Mouse (Mus musculus) cerebellum, adult 18-20 months (tissue): ENCODE results near the gene Dennd1b.
A peak's percentile ranks its signal among the peaks of the same experiment; 100 is the strongest.

Experiments used
- DNase-seq, 2 experiments: peaks; one replicate each; pipeline ENCODE4 v3.0.0; 2021

Dennd1b gene

DNA sequence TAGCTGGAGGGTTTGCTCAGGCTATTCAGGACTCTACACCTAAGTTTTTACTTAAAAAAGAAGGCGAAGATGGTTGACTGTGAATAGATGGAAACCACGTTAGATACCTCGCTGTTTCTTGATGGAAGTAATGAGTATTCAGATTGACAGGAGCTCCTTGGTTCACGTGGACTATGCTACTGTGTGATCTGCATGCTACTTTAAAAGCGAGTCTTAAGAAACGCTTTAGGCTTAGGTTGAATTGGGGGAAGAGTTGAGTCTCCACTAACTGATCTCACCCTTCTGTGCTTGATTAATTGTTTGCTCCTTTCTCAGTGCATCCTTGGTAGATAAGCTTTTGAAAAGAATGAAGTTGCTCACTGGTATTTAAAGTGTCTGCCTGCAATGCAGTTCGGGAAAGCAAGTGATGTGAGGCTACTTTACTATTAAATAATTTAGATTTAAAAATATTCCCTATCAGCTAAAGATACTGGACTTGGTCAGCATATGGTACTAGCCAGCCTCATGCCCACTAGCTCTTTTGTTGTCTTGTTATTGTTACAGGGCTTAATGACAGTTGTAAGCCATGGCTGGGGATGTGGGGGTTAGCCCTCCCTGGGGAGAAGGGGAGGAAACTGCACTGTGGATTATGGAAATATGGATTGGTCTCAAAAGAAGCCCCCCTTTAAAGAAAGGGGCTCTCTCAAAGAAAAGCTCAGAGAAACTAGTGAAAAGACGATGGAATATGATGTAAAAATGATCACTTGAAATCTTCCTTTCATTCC lies 62.8 kb downstream of the Dennd1b start:
- no peak for DNase-seq

DNA sequence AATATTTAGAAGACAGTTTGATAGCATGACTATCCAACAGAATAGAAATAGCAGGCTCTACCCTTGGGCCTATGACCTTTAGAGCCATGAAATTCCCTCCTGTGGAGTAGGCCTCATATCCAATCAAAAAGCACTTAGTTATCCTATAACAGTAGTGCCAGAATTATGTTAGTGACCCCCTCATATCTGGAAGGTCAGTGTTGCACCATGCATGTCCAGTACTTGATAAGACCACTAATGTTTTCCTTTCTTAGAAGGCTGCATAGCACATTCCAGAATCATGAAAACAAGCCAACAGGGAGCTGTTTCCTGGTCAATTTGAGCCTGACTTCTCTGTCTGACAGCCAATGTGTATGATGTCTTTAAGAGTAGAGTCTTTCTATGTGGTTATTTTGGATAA lies 66.3 kb downstream of the Dennd1b start:
- no peak for DNase-seq

DNA sequence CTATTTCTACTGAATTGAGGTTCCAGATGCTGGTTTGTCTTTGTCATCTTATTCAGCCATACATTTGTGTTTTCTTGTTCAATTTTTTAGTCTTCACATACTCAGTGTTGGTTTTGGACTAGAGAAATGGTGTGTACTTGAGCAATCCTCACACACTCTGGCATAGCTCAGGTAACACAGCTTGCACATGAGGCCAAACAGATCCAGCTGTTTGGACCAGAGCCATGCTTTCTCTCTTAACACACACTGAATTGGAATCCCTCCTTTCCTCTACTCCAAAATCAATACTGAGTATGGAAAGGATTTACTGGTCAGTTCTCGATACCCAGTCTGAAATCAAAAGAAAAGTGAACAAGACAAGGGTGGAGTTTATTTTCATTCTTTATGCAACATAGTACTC lies 69.2 kb downstream of the Dennd1b start:
- DNase-seq, result no peak

DNA sequence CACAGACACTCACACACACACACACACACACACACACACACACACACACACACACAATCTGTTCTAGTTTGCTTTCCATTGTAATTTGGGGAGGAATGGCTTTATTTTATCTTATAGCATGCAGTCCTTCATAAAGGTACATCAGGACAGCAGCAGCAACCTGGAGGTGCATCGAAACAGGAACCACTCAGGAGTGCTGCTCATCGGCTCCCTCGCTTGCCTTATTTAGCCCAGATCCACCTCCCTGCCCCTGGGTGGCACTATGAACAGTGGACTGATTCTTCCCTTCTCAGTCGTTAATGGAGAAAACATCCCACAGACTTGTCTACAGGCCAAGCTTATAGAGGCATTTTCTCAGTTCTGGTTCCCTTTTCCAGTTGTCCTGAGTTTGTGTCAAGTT lies 71.9 kb downstream of the Dennd1b start:
- DNase-seq, result no peak

DNA sequence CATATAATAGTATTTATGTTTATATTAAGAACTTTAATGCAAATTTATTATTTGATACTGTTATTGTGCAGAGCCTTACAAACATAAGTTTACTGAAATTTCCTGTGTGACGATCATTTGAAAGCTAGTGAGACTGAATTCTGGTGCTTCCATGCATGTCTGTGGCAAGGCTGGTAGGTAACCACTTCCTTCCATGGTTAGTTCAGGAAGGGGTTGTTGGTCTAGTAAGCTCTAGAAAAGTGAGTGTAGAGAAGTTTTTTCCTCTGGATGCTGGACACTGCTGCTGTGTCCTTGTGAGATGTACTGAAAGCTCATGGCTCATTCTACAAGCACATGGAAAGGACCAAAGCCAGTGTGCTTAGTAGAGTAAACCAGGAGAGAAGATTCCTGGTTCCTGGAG lies 73.1 kb downstream of the Dennd1b start:
- no peak for DNase-seq

DNA sequence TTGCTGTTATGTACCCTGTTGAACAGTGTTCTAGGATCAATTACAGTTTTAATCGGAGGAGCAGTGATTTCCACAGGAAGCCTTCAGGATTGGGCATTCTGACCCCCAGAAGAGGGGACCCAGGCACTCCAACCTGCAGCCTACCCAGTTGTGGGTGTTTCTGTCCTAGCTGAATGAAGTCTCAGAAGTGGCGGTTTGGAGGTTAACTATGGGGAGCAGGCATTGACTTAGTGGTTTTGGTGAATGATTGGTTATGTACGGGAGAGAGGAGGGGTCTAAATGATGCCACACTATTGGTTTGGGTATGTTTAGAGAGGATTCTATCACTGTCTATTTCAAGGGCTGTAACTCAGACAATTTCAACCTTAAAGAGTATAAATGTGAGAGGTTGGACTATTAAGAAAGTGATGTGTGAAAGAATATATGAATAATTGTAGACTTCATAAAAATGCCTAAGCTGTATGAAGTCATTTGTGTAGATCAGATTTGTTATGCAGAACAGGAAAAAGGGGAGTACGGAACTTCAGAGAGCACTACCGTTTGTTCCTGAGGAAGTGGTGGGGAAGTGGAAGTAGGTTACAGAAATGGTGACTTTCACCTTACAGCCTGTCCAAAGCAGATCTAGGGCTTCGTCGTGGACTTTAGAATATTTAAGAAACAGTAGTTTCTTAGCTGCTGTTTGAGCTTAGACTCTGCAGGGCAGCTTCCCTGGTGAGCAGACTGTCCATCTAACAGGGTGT lies 73.7 kb downstream of the Dennd1b start:
- DNase-seq, result no peak

DNA sequence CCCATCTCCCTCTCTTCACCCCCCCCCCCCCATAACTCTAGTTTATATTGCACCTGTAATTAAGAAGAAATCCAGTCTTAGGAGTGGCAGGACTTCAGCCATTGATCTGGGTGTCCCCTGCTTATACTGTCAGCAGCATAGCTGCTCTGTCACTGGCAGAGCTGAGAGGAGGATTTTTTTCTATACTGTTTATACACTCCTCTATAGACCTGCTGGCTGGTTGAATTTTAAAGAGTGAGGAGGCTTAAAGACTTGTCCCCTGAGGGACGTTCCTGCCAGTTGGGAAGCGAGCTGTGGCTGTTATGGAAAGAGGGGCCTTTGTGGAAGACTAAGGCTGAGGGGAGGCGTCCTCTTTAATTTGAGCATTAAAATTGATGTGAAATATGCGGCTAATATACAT lies 74.8 kb downstream of the Dennd1b start:
- no peak for DNase-seq

DNA sequence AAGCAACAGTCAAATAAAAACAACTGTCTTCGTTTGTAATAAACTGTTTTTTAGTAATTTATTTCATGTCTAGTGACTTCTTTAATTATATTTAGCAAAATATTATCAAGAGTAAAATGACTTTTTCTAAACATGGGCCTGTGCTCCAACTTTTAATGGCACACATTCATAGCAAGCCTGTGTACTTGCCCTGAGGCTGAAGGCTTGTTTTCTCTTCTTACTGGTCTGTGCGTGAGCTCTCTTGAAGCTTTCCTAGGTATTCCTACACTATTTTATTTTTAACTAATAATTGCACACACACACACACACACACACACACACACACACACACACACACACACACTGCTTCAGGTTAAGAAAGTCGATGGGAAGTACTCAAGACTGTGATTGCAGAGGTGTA lies 75.4 kb downstream of the Dennd1b start:
- DNase-seq, result no peak

DNA sequence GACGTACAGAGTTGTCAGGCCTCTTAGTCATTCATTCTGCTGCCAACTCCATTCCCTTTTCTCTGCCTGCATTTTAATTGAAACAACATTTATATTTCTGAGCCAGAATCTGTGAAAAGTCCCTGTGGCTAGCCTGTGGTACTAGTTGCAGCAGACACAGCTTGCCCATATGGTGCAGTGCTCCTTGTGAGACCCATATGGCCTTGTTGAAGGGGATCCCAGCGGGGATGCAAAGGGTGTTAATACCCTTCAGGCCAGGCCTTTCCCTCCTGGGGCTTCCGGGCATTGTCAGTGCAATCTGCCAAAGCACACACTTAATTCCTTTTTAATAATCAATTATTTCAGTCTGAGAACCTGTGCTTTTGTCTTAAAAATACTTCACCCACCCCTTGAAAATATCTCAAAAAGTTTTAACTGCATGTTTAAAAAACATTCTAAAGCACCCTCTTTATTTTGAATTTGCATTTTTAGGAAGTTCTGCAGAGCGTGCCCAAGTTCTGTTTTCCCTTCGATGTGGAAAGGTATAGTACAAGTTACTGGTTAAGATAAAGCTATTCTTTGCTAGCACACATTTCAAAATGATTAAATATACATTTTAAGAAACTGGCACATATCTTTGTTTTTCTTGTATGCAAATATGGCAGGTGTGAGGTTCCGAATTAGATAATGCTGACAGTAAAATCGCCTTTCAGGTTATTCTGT lies 76.4 kb downstream of the Dennd1b start:
- peak; percentile 51 to 52 for DNase-seq

DNA sequence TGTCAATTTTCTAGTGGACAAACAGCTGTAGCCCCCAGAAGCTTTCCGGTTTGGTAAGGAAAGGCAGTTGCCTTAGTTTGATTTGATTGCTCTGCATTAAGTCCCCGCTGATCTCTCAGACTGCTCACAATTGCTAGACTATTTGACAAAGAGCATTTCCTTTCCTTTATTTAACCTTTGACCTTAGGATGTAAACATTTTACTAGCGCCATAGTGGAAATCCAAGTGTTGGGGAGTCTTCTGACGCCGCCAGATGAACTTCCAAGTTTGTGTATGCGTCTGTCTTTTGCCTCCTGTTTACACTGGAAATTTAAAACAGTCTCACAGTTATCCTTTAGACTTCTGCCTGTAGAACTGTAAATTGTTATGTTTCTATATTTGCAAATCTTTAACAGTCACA lies 85.8 kb downstream of the Dennd1b start:
- no peak for DNase-seq

DNA sequence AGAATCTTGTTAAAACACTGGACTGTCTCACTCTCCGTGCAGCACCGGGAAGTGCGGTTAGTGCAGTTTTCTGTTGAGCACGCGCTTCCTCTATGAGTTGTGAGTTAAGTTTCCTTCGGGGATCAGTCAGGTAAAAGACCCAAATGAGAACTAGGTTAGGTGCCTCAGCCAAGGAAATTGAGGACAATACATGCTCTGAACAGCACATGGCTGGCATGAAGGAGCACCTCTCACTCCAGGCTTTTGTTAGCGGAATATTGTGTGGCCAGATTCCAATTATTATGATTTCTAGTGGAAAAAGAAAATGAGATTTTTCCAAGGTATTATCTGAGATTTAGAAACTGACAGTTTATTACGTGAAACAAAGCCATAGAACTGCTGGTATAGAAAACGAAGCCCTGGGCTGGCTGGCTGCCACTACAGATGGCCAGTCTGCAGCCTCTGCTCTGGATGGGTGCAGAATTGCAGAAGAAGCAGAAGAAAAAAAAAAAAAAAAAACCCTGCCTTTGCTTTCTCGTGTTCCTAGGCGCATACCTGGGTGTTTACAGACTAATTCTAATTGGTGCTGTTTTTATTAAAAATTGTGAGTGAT lies 86.7 kb downstream of the Dennd1b start:
- peak; percentile 67 to 68 for DNase-seq

DNA sequence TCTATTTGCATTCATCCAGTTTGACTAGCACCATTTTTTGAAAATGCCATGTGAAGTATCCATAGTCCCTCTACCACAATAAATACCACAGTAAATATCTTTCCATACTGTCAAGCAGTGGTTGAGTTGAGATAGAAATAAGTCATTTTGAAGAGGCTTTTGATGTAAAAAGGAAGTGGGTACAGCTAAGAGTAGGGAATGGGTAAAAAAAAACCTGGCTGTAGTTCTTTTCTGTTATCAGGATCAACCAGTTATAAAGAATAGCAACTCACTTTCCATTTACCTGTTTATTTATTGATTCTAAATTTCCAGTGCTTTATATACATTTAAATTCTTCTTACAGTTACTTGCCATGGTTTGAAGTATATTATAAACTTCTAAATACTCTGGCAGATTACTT lies 89.8 kb downstream of the Dennd1b start:
- no peak for DNase-seq

DNA sequence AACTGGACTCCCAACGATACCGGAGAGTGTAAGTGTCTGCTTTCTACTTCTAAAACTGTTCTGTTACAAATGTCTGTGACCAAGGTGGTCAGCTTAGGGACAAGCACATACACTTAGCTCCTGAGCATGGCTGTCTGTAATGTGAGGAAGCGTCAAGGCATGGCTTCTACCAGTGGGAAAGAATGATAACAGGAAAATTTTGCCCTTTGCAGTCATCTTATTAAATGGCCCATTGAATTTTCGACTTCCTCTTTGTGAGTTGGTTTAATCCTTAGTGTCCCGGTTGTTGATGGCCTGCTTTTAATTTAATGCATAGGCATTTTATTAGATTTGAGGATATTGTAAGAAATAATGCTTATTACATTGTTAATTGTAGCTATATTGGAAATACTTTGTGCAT lies 97.1 kb downstream of the Dennd1b start:
- DNase-seq, result no peak

DNA sequence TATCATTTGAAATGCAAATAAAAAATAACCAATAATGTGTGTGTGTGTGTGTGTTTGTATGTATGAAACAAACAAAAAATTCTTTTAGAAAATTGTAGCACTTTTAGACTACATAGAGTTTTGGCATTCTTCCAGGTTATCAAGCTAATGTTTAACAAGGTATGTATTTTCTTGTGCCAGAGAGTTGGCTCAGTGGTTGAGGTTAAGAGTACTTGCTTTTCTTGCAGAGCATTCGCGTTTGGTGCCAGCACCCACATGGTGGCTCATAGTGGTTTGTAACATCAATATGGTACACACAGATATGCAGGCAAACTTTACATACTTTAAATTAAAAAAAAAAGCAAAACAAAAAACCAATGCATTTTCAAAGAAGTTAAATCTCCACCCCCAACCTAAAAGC lies 101.5 kb downstream of the Dennd1b start:
- no peak for DNase-seq

DNA sequence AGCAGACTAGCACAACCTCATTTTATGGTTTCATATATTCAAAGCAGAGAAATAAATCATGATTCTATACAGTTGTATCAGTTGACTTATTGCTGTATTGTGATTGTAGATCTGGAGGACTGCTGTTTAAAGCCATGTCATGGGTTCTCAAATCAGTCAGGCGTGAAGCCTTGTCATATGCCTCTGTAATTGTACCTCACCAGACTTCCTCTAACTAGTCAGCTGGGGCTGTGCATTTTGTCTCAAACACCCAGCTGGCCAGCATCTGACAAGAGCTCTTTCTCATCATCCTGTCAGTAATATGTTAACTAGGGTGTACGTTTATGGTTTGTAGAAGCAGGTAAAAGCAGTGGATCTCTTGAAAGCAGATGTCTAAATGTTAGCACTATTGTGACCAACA lies 104.0 kb downstream of the Dennd1b start:
- DNase-seq, result no peak

DNA sequence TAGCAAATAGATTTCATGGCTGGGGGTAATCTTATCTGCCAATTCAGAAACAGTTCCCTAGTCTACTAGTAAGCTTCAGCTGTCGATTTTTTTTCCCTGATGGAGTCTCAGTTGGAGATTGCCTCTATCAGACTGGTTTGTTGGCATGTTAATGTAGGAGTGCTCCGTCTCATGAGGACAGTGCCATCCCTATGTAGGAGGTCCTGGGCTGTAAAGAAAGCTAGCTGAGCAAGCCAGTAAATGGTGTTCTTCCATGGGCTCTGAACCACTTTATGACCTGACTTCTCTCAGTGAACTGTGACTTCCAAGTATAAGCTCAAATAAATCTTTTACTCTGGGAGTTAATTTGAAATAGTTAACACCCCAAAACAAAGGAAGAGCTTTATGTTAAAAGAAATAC lies 107.8 kb downstream of the Dennd1b start:
- no peak for DNase-seq

DNA sequence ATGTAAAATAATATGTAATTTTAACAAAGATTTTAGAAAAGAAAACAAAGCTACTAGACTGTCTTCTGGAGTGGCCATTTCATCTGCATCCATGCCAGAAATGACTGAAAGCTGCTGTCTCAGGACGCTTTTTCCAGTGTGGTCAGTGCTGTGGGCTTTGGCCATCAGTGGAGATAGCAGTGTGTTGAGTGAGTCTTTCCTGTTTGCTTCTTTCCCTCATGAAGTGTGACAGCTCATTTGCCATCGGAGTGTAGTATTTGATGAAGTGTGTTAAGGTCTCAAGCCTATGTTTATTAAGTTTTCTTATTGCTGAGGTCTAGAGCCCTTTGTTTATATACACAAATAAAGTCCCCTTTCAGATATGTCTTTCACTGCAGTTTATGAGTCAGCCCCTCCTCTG lies 112.4 kb downstream of the Dennd1b start:
- DNase-seq, result no peak

DNA sequence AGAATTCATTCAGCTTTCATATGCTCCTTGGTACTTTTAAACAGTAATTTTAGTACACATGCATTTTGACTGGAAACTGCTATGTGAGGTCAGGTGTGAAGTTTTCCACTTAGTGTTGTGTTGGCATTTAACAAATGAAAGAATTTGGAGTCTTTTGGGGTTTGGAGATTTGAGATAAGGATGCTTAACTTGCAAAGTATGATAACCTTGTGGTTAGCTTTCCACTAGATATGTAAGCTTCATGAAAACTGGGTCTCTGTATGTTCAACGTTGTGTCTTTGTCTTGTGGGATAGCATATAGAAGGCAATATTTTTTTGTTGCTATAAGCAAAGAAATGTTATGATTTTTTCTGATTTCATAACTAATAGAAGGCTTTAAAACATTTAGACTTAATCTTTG lies 114.8 kb downstream of the Dennd1b start:
- no peak for DNase-seq

DNA sequence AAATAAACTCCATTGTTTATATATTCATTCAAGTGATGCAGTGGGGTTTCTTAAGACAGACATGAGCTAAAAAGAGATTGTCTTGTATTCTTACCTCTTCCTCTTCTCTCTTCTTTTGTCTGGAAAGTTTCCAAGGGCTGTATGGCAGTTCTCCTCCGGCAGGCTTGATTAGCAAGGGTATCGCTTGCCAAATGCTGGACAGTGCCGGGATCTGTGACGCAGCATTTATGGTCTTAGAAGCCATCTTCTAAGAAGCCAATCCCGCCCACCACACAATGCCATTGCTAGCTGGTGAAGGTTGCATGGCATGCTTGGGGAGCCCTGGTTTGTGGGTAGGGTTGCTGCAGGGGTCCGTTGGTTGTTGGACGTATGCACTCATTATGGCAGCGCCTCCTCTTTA lies 115.8 kb downstream of the Dennd1b start:
- no peak for DNase-seq

DNA sequence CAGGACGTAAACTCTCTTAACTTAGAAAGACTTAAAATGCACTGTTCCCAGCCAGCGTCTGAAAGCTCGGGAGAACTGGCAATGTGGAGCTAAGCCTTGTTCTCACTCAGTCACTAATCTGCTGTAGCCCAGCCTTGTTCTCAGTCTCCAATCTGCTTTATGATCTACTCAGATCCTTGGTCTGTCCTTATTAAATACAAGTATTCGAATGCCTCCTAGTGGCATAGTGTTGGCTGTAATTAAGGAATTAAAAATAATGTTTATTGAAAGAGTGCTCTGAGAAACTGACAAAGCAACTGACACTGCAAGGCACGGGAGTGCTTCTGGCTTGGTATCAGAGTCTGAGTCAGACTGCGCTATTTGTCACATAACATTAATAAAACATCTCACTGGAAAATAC lies 116.3 kb downstream of the Dennd1b start:
- no peak for DNase-seq

DNA sequence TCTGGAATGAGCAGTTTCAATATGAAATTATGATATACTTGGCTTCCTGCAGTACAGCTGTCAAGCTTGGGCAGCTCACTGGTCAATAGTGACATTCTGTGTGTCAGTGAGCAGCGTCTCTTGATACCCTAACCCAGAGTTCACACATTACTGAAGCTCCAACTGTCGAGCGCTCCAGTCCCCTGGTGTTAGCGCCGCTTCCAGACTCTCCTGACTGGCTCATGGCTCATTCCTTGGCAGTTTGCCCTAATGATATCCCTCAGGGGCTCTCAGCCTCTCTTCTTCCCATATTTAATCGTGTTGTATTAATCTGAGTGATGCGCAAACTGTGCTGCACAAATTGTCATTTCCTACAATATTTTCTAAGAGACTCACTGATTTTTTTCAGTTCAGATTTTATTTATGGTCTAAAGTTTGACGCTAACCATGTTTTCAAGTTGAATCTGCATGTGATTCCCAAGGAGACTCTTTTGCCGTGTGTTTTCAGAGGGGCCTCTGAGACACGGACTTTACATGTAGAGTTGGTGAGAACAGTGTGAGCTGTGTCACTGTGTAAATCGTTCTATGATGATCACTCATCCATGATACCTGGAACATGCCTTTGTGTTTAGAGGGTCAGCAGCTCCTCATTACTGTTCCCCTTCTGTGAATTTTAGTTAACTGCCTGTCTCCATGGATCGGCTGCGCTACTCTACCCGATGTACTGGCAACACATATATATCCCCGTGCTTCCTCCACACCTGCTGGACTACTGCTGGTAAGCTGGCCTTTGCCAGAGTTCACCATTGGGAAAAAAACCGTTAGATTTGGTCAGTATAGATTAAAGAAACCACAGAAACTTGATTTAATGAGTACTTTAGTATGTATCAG lies 117.5 kb downstream of the Dennd1b start:
- DNase-seq, result peak in 1 of 2 experiments; percentile 17

DNA sequence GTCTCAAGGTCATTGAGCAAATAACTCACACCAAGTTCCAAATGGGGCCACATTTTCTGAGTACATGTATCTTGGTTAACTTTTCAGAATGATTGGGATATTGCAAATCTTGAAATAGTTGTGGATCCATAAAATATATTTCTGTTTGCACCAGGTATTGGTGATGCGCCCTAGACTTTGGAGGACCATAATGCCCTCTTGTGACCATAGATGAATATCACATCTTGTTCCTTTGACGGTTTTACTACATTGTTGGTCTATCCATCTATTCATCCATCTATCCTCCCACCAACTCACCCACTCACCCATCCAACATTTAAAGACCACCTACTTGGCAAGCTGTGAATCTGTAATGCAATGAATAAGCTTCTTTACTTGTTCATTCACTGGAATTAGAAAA lies 120.1 kb downstream of the Dennd1b start:
- DNase-seq, result no peak

DNA sequence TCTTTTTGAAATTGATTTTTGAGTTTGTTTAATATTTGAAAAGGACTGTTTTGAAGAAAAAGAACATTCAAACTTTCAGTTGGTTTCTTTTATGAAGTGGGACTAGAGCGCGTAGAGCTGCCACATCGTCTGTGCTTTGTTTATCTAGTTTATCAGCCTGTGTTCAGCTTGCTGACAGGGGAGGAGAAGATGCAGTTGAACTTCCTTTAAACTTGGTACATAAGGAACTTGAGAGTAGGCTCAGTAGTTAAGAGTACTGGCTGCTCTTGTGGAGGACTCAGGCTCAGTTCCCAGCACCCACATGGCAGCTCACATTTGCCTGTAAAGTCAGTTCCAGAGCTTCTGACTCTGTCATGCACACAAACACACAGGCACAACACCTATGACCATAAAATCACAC lies 124.3 kb downstream of the Dennd1b start:
- DNase-seq, result no peak
